Mouse (Mus musculus) limb, embryonic 14.5 days (tissue): ENCODE results near the gene Znrf1. TPM values are rescaled to one million over a fixed set of nuclear protein-coding genes. Genes with fewer than 3 reads are reported as not detected.

Experiments used
- ATAC-seq: fragments of 200-750 bp; cut with Nextera tagmentation; 2 replicates; pipeline ENCODE4 v1.8.0; 2017; ENCODE audit warnings: low read depth, moderate number of reproducible peaks, moderate TSS enrichment; ENCODE audit not compliant: low FRiP score
- DNase-seq: peaks from one replicate; pipeline ENCODE4 v3.0.0-alpha.2; 2015; ENCODE audit warnings: low spot score
- H3K27ac ChIP-seq: fragments of 300-500 bp; sonication (generic); replicated peaks from 2 replicates; pipeline ENCODE4 v1.5.1; 2014; ENCODE audit warnings: low read depth, mild to moderate bottlenecking, low read length, moderate library complexity, mixed read lengths
- H3K27me3 ChIP-seq: fragments of 300-500 bp; sonication (generic); 2 replicates; pipeline ENCODE4 v1.6.1; 2014; ENCODE audit warnings: low read length, mixed read lengths; ENCODE audit not compliant: control insufficient read depth, insufficient read depth
- H3K36me3 ChIP-seq: fragments of 300-500 bp; sonication (generic); 2 replicates; pipeline ENCODE4 v1.6.1; 2014; ENCODE audit warnings: mild to moderate bottlenecking, low read length, moderate library complexity, mixed read lengths; ENCODE audit not compliant: control insufficient read depth, insufficient read depth
- H3K4me1 ChIP-seq: fragments of 300-500 bp; sonication (generic); 2 replicates; pipeline ENCODE4 v1.6.1; 2014; ENCODE audit warnings: antibody characterized with exemption, low read length, mixed read lengths; ENCODE audit not compliant: control insufficient read depth, insufficient read depth
- H3K4me2 ChIP-seq: fragments of 300-500 bp; sonication (generic); replicated peaks from 2 replicates; pipeline ENCODE4 v1.6.1; 2014; ENCODE audit warnings: low read depth, mild to moderate bottlenecking, low read length, moderate library complexity; ENCODE audit not compliant: severe bottlenecking
- H3K4me3 ChIP-seq: fragments of 300-500 bp; sonication (generic); replicated peaks from 2 replicates; pipeline ENCODE4 v1.5.1; 2014; ENCODE audit warnings: low read length
- H3K9ac ChIP-seq: fragments of 300-500 bp; sonication (generic); 2 replicates; pipeline ENCODE4 v1.6.1; 2014; ENCODE audit warnings: mild to moderate bottlenecking, low read depth, low read length, moderate library complexity; ENCODE audit not compliant: severe bottlenecking
- H3K9me3 ChIP-seq: fragments of 300-500 bp; sonication (generic); 2 replicates; pipeline ENCODE4 v1.6.1; 2016; ENCODE audit warnings: low read length; ENCODE audit not compliant: control insufficient read depth
- POLR2A ChIP-seq: fragments of 200-500 bp; IDR thresholded peaks from 2 replicates; pipeline ENCODE4 v1.8.0; 2012; ENCODE audit warnings: inconsistent platforms, mild to moderate bottlenecking, moderate library complexity, borderline replicate concordance; ENCODE audit not compliant: insufficient read depth, insufficient read length; ENCODE audit errors: extremely low read depth
- WGBS: fragments of 180-500 bp; shearing (Covaris S2); extraction: QIAGEN DNeasy Blood & Tissue Kit; methylation state at CpG from one replicate; pipeline ENCODE4 v1.1.7; 2014; 5-methylcytosine and 5-hydroxymethylcytosine counted together
- polyA plus RNA-seq, 2 experiments: library from polyadenylated mRNA; depleted of rRNA in 1 of 2; stranded (reverse) in 1 of 2; unstranded in 1 of 2; fragments of >200 nt; fragmentation: Nextera tagmentation in 1 of 2; extraction: Ambion mirVana in 1 of 2; gene quantifications; 2 replicates each; pipeline versions ENCODE4 v1.2.1 to v1.2.3; 2012 to 2014

The Znrf1 gene
- polyA plus RNA-seq, 2 experiments, result 42.4 to 133 TPM

DNA sequence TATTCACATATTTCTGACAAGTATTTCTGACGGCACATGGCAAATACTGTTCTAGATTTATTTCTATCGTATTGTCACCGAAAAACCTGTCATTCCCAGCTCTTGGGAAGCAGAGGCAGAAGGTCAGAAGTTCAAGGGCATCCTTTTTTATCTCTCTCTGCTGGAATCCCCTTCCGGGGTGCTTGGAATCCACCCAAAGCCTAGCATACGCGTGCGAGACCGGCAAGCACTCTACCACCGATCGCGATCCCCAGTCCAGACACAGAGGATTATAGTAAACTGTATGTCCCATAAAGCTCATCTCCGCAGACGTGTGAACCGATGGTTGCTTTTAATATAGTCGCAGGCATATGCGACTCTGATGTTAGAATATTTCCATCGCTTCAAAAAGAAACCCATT lies 4.3 kb upstream of the Znrf1 start:
- TF ChIP-seq POLR2A, result no peak
- Histone ChIP-seq H3K4me2 (no peak overlapping the region), H3K9me3 (no peaks in the 10 kb centered on the region), H3K9ac (no peak overlapping the region), H3K36me3 (no peaks in the 10 kb centered on the region), H3K27ac (no peak overlapping the region), H3K4me1 (no peaks in the 10 kb centered on the region), H3K4me3 (no peak overlapping the region), H3K27me3 (no peaks in the 10 kb centered on the region)
- 82% methylated on average over 17 of the region's 17 CpGs for WGBS
- DNase-seq (no peak), ATAC-seq (no peak)

DNA sequence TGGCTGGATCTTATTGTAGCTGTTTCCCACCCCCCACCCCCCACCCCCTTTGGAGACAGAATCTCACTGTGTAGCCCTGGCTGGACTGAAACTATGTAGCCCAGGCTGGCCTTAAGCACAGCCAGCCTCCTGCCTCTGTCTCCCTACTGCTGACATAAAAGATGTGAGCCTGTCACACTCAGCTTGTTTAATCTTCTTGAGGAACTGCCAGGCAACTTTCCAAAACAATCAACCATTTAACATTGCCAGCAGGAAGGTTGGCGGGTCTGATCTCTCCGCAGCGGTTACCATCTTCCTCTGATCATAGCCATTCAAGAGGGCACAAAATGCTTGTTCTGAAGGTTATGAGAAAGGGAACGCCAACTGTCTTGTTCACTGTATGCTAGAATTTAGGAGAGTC lies 2.4 kb upstream of the Znrf1 start:
- no peak overlapping the region for H3K4me3 ChIP-seq

DNA sequence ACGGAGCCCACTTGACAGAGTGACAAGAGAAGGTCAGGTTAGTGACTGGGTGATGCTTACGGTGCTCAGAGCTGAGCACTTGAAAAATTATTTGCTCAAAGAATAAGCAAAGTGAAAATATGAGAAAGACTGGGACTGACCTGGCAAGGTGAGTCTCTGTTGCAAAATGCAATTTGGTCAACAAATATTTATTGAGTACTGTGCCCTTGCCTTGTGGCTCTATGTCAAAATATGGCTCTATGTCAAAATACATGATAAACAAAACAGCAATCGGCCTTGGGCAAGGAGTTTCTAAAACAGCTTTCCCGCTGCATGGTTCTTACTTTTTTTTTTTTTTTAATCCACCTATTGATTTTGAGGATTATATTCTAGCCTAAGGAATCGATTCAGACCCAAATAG lies 406 bp upstream of the Znrf1 start:
- 44% methylated on average over 5 of the region's 5 CpGs for WGBS
- no peaks in the 10 kb centered on the region for H3K27me3 ChIP-seq
- H3K27ac ChIP-seq, result no peak overlapping the region
- H3K36me3 ChIP-seq, result no peaks in the 10 kb centered on the region
- DNase-seq (no peak), ATAC-seq (no peak)
- H3K4me1 ChIP-seq, result peaks cover 27% of the 10 kb centered on the region
- peak overlapping the region; percentile 93 for H3K4me3 ChIP-seq
- H3K9ac ChIP-seq, result no peak overlapping the region
- no peak for TF ChIP-seq POLR2A
- no peaks in the 10 kb centered on the region for H3K9me3 ChIP-seq
- H3K4me2 ChIP-seq, result peak overlapping the region; percentile 66

More for the DNA sequence above, 2.4 kb upstream of the Znrf1 start:
- no peak for DNase-seq
- ATAC-seq, result no peak
- Histone ChIP-seq H3K9ac (no peak overlapping the region), H3K27ac (no peak overlapping the region), H3K9me3 (no peaks in the 10 kb centered on the region), H3K27me3 (no peaks in the 10 kb centered on the region), H3K4me1 (peaks cover 8% of the 10 kb centered on the region), H3K36me3 (no peaks in the 10 kb centered on the region), H3K4me2 (no peak overlapping the region)
- TF ChIP-seq POLR2A, result no peak
- 73% methylated on average over 4 of the region's 4 CpGs for WGBS

DNA sequence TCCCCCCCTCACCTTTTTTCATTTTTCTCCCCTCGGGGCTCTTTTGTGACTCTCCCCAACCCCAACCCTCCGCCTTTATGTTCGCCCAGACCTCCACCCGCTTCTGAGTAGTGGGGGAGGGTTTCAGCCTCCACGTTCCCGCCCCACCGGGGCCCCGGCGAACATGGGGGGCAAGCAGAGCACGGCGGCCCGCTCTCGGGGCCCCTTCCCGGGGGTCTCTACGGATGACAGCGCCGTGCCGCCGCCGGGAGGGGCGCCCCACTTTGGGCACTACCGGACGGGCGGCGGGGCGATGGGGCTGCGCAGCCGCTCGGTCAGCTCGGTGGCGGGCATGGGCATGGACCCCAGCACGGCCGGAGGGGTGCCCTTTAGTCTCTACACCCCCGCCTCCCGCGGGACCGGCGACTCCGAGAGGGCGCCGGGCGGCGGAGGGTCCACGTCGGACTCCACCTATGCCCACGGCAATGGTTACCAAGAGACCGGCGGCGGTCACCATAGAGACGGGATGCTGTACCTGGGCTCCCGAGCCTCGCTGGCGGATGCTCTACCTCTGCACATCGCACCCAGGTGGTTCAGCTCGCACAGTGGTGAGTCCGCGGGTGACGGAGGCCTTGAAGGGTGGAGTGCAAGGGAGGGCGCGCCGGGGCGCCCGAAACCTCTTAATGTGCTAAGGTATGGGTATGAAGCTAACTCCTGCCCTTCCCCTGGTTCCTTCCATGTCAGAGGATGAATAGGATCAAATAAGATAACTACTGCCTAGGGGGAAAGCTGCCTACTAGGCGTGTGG lies 1.3 kb downstream of the Znrf1 start:
- Histone ChIP-seq H3K4me1 (peaks cover 28% of the 10 kb centered on the region), H3K9ac (peak overlapping the region; percentile 97), H3K27ac (peak overlapping the region; percentile 94), H3K4me2 (peak overlapping the region; percentile 66), H3K9me3 (no peaks in the 10 kb centered on the region), H3K27me3 (no peaks in the 10 kb centered on the region), H3K4me3 (peak overlapping the region; percentile 93), H3K36me3 (no peaks in the 10 kb centered on the region)
- ATAC-seq (peak; percentile 31; the same call in 1 of the 2 replicates), DNase-seq (peak; percentile 9)
- WGBS, result under 1% methylated on average over 64 of the region's 64 CpGs
- no peak for TF ChIP-seq POLR2A

DNA sequence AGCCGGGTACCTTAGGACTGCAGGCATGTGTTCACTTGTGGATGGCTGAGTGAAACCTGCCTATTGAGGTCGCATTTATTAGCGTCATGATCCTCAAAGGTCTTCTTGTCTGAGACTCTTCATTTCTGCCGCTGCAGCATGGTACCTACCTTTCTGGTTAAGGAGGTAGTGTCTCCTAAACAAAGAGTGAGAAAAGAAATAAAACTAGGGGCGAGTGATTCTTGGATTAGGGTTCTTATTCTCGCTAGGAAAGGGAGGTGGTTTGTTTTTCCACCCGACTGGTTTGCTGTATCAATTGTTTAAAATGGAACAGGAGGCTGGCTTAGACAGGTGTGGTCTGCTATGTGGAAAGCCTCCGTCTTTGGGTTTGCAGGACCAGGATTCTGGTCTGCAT lies 1.9 kb downstream of the Znrf1 start:
- no peak for DNase-seq
- Histone ChIP-seq H3K27me3 (no peaks in the 10 kb centered on the region), H3K4me2 (peak overlapping the region; percentile 66), H3K9me3 (no peaks in the 10 kb centered on the region), H3K9ac (peak overlapping the region; percentile 97), H3K4me3 (peak overlapping the region; percentile 93), H3K36me3 (no peaks in the 10 kb centered on the region), H3K4me1 (peaks cover 28% of the 10 kb centered on the region), H3K27ac (no peak overlapping the region)
- 3% methylated on average over 8 of the region's 8 CpGs for WGBS
- ATAC-seq, result no peak
- no peak for TF ChIP-seq POLR2A

DNA sequence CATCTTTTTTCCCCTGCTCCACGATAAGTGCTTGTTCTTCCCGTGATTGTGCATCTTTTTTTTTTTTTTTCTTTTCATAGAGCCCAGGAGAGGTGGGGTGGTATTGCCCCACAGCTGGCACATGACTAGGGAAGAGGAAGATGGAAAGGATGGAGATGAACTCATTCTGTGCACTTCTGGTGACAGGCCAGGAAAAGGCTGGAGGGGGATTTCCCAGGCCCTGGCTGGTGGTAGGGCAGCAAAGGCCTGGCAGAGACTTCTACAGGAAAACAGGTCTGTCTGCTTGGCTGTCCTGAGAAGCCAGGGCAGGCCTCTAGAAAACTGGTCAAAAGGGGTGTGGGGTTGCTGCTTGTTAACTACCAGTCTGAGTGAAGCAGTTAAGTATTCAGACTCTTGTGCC lies 2.3 kb downstream of the Znrf1 start:
- H3K4me3 ChIP-seq, result peak overlapping the region; percentile 93
- no peaks in the 10 kb centered on the region for H3K9me3 ChIP-seq
- WGBS, result 12% methylated on average over 2 of the region's 2 CpGs
- H3K9ac ChIP-seq, result peak overlapping the region; percentile 97
- H3K27me3 ChIP-seq, result no peaks in the 10 kb centered on the region
- DNase-seq (no peak), ATAC-seq (no peak)
- peak overlapping the region; percentile 66 for H3K4me2 ChIP-seq
- no peak for TF ChIP-seq POLR2A
- H3K27ac ChIP-seq, result no peak overlapping the region
- peaks cover 28% of the 10 kb centered on the region for H3K4me1 ChIP-seq
- no peaks in the 10 kb centered on the region for H3K36me3 ChIP-seq
